Mouse (Mus musculus): Measurements from ENCODE around the gene Tldc1. TPM values are rescaled to one million over a fixed set of nuclear protein-coding genes. Genes with fewer than 3 reads are reported as not detected.

The Tldc1 gene
- total and polyA plus RNA-seq, 3 experiments = 6.6 to 10.7 (median 8.4) TPM

DNA sequence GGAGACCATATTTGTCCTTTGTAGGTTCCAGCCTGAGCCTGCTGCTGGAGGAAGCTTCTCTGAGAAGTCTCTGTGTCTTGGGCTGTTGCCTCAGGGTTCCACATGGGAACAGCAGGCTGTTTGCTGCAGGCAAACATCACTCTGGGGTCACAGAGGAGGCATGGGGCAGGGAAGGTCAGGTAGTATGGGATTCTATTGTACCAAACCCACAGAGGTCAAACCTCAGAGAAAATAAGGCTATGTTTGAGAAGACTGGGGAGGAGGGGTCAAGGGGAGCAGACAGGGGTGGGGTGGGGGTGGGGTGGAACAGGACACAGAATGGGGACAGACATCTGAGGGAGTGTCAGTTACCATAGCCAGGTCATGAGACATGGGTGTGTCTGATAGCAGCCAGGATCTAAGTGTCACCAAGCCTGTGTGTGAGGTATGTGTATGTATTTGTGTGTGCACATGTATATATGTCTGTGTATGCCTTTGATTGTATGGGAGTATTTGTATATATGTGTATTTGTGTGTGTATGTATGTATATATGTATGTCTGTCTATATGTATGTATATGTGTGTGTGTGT, 61.4 kb downstream of the Tldc1 start:
- H3K9me3 ChIP-seq (replicated peaks) = no peaks in the 10 kb centered on the region
- TF ChIP-seq GATA1 (IDR thresholded peaks at IDR 0.05; ENCODE audit: borderline replicate concordance, low read length) (no peak), GATA2 (IDR thresholded peaks at IDR 0.05; ENCODE audit: borderline replicate concordance, low read depth, low read length) (no peak), TAL1 (conservative IDR thresholded peaks at IDR 0.05; ENCODE audit: low read depth, low read length) (no peak), CTCF (IDR thresholded peaks at IDR 0.05; ENCODE audit: low read depth, low read length) (no peak), POLR2AphosphoS5 (IDR thresholded peaks at IDR 0.05; ENCODE audit: insufficient replicate concordance, low read depth, low read length) (no peak)
- DNase-seq (ENCODE audit: low spot score) (no peak), ATAC-seq (ENCODE audit: extremely low read depth, insufficient number of reproducible peaks, low FRiP score, poor library complexity, severe bottlenecking) (no peak)
- H3K4me1 ChIP-seq (ENCODE audit: insufficient read depth, low read depth, low read length) = no peaks in the 10 kb centered on the region
- no peak overlapping the region for H3K4me3 ChIP-seq (ENCODE audit: low read depth, low read length)
- no peaks in the 10 kb centered on the region for H3K36me3 ChIP-seq (replicated peaks)
- peaks cover 5% of the 10 kb centered on the region; the same call in 1 of the 2 replicates for H3K27me3 ChIP-seq (ENCODE audit: insufficient read depth, low read length)

DNA sequence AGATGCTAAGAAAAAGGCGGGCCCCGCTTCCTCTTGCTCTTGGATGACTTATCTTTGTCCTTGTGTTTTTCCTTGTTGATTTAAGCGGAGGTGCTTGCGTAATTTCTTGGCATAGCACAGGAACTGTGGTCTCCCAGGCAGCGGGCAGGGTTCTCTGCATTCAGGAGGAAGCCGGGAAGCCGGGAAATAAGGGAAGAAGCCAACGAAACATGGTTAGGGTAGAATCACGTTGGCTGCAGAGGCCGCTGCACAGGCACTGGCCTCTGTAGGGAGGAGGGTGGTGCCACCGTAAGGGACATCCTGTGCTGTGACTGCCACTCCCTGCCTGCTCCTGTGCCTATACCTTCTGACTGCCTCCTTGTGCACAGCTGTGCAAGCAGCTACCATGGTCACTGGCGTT, 63.0 kb downstream of the Tldc1 start:
- H3K27me3 ChIP-seq (ENCODE audit: insufficient read depth, low read length) = peaks cover 10% of the 10 kb centered on the region; the same call in 1 of the 2 replicates
- ATAC-seq (ENCODE audit: extremely low read depth, insufficient number of reproducible peaks, low FRiP score, poor library complexity, severe bottlenecking) = no peak
- TF ChIP-seq GATA1 (IDR thresholded peaks at IDR 0.05; ENCODE audit: borderline replicate concordance, low read length) (no peak), TAL1 (conservative IDR thresholded peaks at IDR 0.05; ENCODE audit: low read depth, low read length) (no peak), POLR2AphosphoS5 (IDR thresholded peaks at IDR 0.05; ENCODE audit: insufficient replicate concordance, low read depth, low read length) (no peak), CTCF (IDR thresholded peaks at IDR 0.05; ENCODE audit: low read depth, low read length) (no peak), GATA2 (IDR thresholded peaks at IDR 0.05; ENCODE audit: borderline replicate concordance, low read depth, low read length) (no peak)
- no peaks in the 10 kb centered on the region for H3K36me3 ChIP-seq (replicated peaks)
- H3K4me3 ChIP-seq (ENCODE audit: low read depth, low read length) = no peak overlapping the region
- no peak for DNase-seq (ENCODE audit: low spot score)
- H3K9me3 ChIP-seq (replicated peaks) = no peaks in the 10 kb centered on the region
- H3K4me1 ChIP-seq (ENCODE audit: insufficient read depth, low read depth, low read length) = no peaks in the 10 kb centered on the region

DNA sequence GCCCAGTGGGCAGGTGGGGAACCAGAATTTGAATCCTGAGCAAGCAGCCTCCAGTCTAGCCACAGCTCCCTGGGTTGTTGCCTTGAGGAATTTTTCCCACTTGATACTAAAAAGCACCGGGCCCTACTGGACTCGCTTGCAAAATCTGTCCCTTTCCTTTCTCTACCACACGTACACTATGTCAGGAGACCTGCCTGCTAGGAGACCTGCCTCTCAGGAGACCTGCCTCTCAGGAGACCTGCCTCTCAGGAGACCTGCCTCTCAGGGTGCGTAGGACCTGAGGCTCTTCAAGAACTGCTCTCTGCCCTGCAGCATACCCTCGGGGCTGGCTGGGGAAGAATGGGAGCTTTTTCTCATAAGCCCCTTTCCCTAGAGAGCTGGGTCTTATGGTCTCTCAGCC, 64.8 kb downstream of the Tldc1 start:
- TF ChIP-seq POLR2AphosphoS5 (IDR thresholded peaks at IDR 0.05; ENCODE audit: insufficient replicate concordance, low read depth, low read length) (no peak), TAL1 (conservative IDR thresholded peaks at IDR 0.05; ENCODE audit: low read depth, low read length) (no peak), GATA1 (IDR thresholded peaks at IDR 0.05; ENCODE audit: borderline replicate concordance, low read length) (no peak), GATA2 (IDR thresholded peaks at IDR 0.05; ENCODE audit: borderline replicate concordance, low read depth, low read length) (no peak), CTCF (IDR thresholded peaks at IDR 0.05; ENCODE audit: low read depth, low read length) (no peak)

DNA sequence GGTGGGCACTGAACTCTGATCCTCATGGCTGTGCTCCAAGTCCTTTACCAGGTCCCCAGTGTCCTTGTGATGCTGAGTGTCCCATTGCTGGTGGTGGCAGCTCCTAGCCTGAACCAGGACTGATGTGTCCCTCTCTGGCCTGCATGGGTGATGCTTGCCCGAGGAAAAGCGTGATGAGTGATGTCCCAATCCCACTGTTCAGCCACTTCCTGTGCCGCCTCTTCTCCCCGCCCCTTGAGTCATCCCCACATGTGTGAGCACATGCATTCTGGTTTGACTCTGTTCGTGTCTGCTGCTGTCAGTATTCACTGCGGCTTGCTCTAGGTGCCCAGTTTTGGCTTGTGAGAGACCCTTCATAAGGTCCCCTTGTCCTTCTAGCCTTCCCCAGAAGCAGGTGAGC, 66.0 kb downstream of the Tldc1 start:
- Histone ChIP-seq H3K4me3 (ENCODE audit: low read depth, low read length) (no peak overlapping the region), H3K27me3 (ENCODE audit: insufficient read depth, low read length) (peaks cover 13% of the 10 kb centered on the region; the same call in 1 of the 2 replicates), H3K9me3 (replicated peaks) (no peaks in the 10 kb centered on the region), H3K4me1 (ENCODE audit: insufficient read depth, low read depth, low read length) (no peaks in the 10 kb centered on the region), H3K36me3 (replicated peaks) (no peaks in the 10 kb centered on the region)
- ATAC-seq (ENCODE audit: extremely low read depth, insufficient number of reproducible peaks, low FRiP score, poor library complexity, severe bottlenecking) = no peak
- no peak for TF ChIP-seq CTCF (IDR thresholded peaks at IDR 0.05; ENCODE audit: low read depth, low read length)
- no peak for TF ChIP-seq GATA2 (IDR thresholded peaks at IDR 0.05; ENCODE audit: borderline replicate concordance, low read depth, low read length)
- TF ChIP-seq TAL1 (conservative IDR thresholded peaks at IDR 0.05; ENCODE audit: low read depth, low read length) = no peak
- no peak for TF ChIP-seq POLR2AphosphoS5 (IDR thresholded peaks at IDR 0.05; ENCODE audit: insufficient replicate concordance, low read depth, low read length)
- DNase-seq (ENCODE audit: low spot score) = no peak

More for the DNA sequence above, 64.8 kb downstream of the Tldc1 start:
- no peaks in the 10 kb centered on the region for H3K9me3 ChIP-seq (replicated peaks)
- H3K4me1 ChIP-seq (ENCODE audit: insufficient read depth, low read depth, low read length) = no peaks in the 10 kb centered on the region
- H3K36me3 ChIP-seq (replicated peaks) = no peaks in the 10 kb centered on the region
- H3K27me3 ChIP-seq (ENCODE audit: insufficient read depth, low read length) = peaks cover 13% of the 10 kb centered on the region; the same call in 1 of the 2 replicates
- no peak overlapping the region for H3K4me3 ChIP-seq (ENCODE audit: low read depth, low read length)
- DNase-seq (ENCODE audit: low spot score) (no peak), ATAC-seq (ENCODE audit: extremely low read depth, insufficient number of reproducible peaks, low FRiP score, poor library complexity, severe bottlenecking) (no peak)

Other genes starting within 250 kb of the Tldc1 start
- gene Mbtps1, start 219.7 kb downstream of the Tldc1 start, total RNA-seq (2014; fragmentation: Nextera tagmentation) = 80.9 and 98.7 TPM in 2 replicates
- gene Mbtps1, start 219.7 kb downstream of the Tldc1 start, total RNA-seq (2017) = 37.3 and 40.2 TPM in 2 replicates
- 107 and 108 TPM in 2 replicates for gene Mbtps1, start 219.7 kb downstream of the Tldc1 start, polyA plus RNA-seq (2012)
- 19.3 and 22.7 TPM in 2 replicates for gene Hsdl1, start 203.2 kb downstream of the Tldc1 start, total RNA-seq (2014; fragmentation: Nextera tagmentation)
- gene Hsdl1, start 203.2 kb downstream of the Tldc1 start, total RNA-seq (2017) = 56.7 and 58.0 TPM in 2 replicates
- gene Hsdl1, start 203.2 kb downstream of the Tldc1 start, polyA plus RNA-seq (2012) = 38.7 and 42.2 TPM in 2 replicates
- gene Dnaaf1, start 203.2 kb downstream of the Tldc1 start, total RNA-seq (2014; fragmentation: Nextera tagmentation) = not detected in 2 replicates
- gene Dnaaf1, start 203.2 kb downstream of the Tldc1 start, total RNA-seq (2017) = 0.11 and 0.12 TPM in 2 replicates
- 0.10 and 0.17 TPM in 2 replicates for gene Dnaaf1, start 203.2 kb downstream of the Tldc1 start, polyA plus RNA-seq (2012)
- gene Taf1c, start 173.2 kb downstream of the Tldc1 start, total RNA-seq (2014; fragmentation: Nextera tagmentation) = 6.6 and 7.1 TPM in 2 replicates
- 7.7 and 8.7 TPM in 2 replicates for gene Taf1c, start 173.2 kb downstream of the Tldc1 start, total RNA-seq (2017)
- 53.2 and 65.0 TPM in 2 replicates for gene Taf1c, start 173.2 kb downstream of the Tldc1 start, polyA plus RNA-seq (2012)
- gene Adad2, start 165.7 kb downstream of the Tldc1 start, total RNA-seq (2014; fragmentation: Nextera tagmentation) = not detected in 2 replicates
- not detected in 2 replicates for gene Adad2, start 165.7 kb downstream of the Tldc1 start, total RNA-seq (2017)
- not detected in 2 replicates for gene Adad2, start 165.7 kb downstream of the Tldc1 start, polyA plus RNA-seq (2012)
- gene Kcng4, start 142.7 kb downstream of the Tldc1 start, total RNA-seq (2014; fragmentation: Nextera tagmentation) = not detected in 2 replicates
- gene Kcng4, start 142.7 kb downstream of the Tldc1 start, total RNA-seq (2017) = 0.11 TPM in 1 of 2 replicates, not detected in the other
- gene Kcng4, start 142.7 kb downstream of the Tldc1 start, polyA plus RNA-seq (2012) = not detected in 2 replicates
- not detected in 2 replicates for gene Wfdc1, start 112.1 kb downstream of the Tldc1 start, total RNA-seq (2014; fragmentation: Nextera tagmentation)
- gene Wfdc1, start 112.1 kb downstream of the Tldc1 start, total RNA-seq (2017) = not detected in 2 replicates
- not detected in 2 replicates for gene Wfdc1, start 112.1 kb downstream of the Tldc1 start, polyA plus RNA-seq (2012)
- gene Atp2c2, start 78.4 kb downstream of the Tldc1 start, total RNA-seq (2014; fragmentation: Nextera tagmentation) = not detected in 2 replicates
- not detected in 2 replicates for gene Atp2c2, start 78.4 kb downstream of the Tldc1 start, total RNA-seq (2017)
- not detected in 2 replicates for gene Atp2c2, start 78.4 kb downstream of the Tldc1 start, polyA plus RNA-seq (2012)
- gene Cotl1, start 62.1 kb upstream of the Tldc1 start, total RNA-seq (2014; fragmentation: Nextera tagmentation) = 13.5 and 23.9 TPM in 2 replicates
- 60.6 and 63.4 TPM in 2 replicates for gene Cotl1, start 62.1 kb upstream of the Tldc1 start, total RNA-seq (2017)
- gene Cotl1, start 62.1 kb upstream of the Tldc1 start, polyA plus RNA-seq (2012) = 69.2 and 72.5 TPM in 2 replicates
- gene Klhl36, start 83.8 kb upstream of the Tldc1 start, total RNA-seq (2014; fragmentation: Nextera tagmentation) = 3.9 and 4.0 TPM in 2 replicates
- gene Klhl36, start 83.8 kb upstream of the Tldc1 start, total RNA-seq (2017) = 8.7 and 9.6 TPM in 2 replicates
- gene Klhl36, start 83.8 kb upstream of the Tldc1 start, polyA plus RNA-seq (2012) = 7.3 and 8.0 TPM in 2 replicates
- gene Usp10, start 131.9 kb upstream of the Tldc1 start, total RNA-seq (2014; fragmentation: Nextera tagmentation) = 108 and 110 TPM in 2 replicates
- gene Usp10, start 131.9 kb upstream of the Tldc1 start, total RNA-seq (2017) = 42.7 and 49.3 TPM in 2 replicates
- 45.2 and 61.0 TPM in 2 replicates for gene Usp10, start 131.9 kb upstream of the Tldc1 start, polyA plus RNA-seq (2012)
- gene Gm20388, start 132.4 kb upstream of the Tldc1 start, total RNA-seq (2014; fragmentation: Nextera tagmentation) = not detected in 2 replicates
- 0.05 TPM in 1 of 2 replicates, not detected in the other for gene Gm20388, start 132.4 kb upstream of the Tldc1 start, total RNA-seq (2017)
- 0.02 TPM in 2 replicates for gene Gm20388, start 132.4 kb upstream of the Tldc1 start, polyA plus RNA-seq (2012)
- gene Crispld2, start 214.0 kb upstream of the Tldc1 start, total RNA-seq (2014; fragmentation: Nextera tagmentation) = 0.24 and 0.45 TPM in 2 replicates
- gene Crispld2, start 214.0 kb upstream of the Tldc1 start, total RNA-seq (2017) = 2.8 and 3.7 TPM in 2 replicates
- gene Crispld2, start 214.0 kb upstream of the Tldc1 start, polyA plus RNA-seq (2012) = 0.23 and 0.24 TPM in 2 replicates

Measured in G1E (cell line).